Mouse (Mus musculus) midbrain, postnatal 0 days (tissue): ENCODE results near the gene Ccdc141. TPM values are rescaled to one million over a fixed set of nuclear protein-coding genes. Genes with fewer than 3 reads are reported as not detected.

Experiments used
- ATAC-seq: fragments of 200-750 bp; cut with Nextera tagmentation; 2 replicates; pipeline ENCODE4 v1.8.0; 2017; ENCODE audit warnings: moderate number of reproducible peaks, mild to moderate bottlenecking, moderate TSS enrichment, moderate library complexity; ENCODE audit not compliant: low FRiP score
- DNase-seq: peaks from one replicate; pipeline ENCODE4 v3.0.0-alpha.2; 2015; ENCODE audit warnings: low spot score
- H3K27ac ChIP-seq: fragments of 300-500 bp; sonication (generic); 2 replicates; pipeline ENCODE4 v1.5.1; 2014; ENCODE audit warnings: low read depth, mild to moderate bottlenecking, low read length, mixed read lengths
- H3K27me3 ChIP-seq: fragments of 300-500 bp; sonication (generic); 2 replicates; pipeline ENCODE4 v1.6.1; 2014; ENCODE audit warnings: low read length, control low read depth, mixed read lengths; ENCODE audit not compliant: insufficient read depth
- H3K36me3 ChIP-seq: fragments of 300-500 bp; sonication (generic); 2 replicates; pipeline ENCODE4 v1.6.1; 2014; ENCODE audit warnings: low read length, control low read depth, mixed read lengths; ENCODE audit not compliant: insufficient read depth
- H3K4me1 ChIP-seq: fragments of 300-500 bp; sonication (generic); 2 replicates; pipeline ENCODE4 v1.6.1; 2014; ENCODE audit warnings: mild to moderate bottlenecking, control low read depth, antibody characterized with exemption, low read length, mixed read lengths; ENCODE audit not compliant: insufficient read depth
- H3K4me2 ChIP-seq: fragments of 300-500 bp; sonication (generic); 2 replicates; pipeline ENCODE4 v1.6.1; 2014; ENCODE audit warnings: low read depth, mild to moderate bottlenecking, low read length, mixed read lengths; ENCODE audit not compliant: poor library complexity, severe bottlenecking
- H3K4me3 ChIP-seq: fragments of 300-500 bp; sonication (generic); 2 replicates; pipeline ENCODE4 v1.5.1; 2014; ENCODE audit warnings: low read depth, mild to moderate bottlenecking, low read length, moderate library complexity
- H3K9ac ChIP-seq: fragments of 300-500 bp; sonication (generic); replicated peaks from 2 replicates; pipeline ENCODE4 v1.6.1; 2014; ENCODE audit warnings: mild to moderate bottlenecking, low read length, moderate library complexity, mixed read lengths; ENCODE audit not compliant: poor library complexity, severe bottlenecking
- H3K9me3 ChIP-seq: fragments of 300-500 bp; sonication (generic); 2 replicates; pipeline ENCODE4 v1.6.1; 2016; ENCODE audit warnings: low read length, control low read depth
- CTCF ChIP-seq: IDR thresholded peaks from 2 replicates; pipeline ENCODE4 v1.5.1; 2016; ENCODE audit warnings: antibody characterized with exemption, mild to moderate bottlenecking
- WGBS: fragments of 180-500 bp; shearing (Covaris S2); extraction: QIAGEN DNeasy Blood & Tissue Kit; methylation state at CpG from one replicate; pipeline ENCODE4 v1.1.7; 2014; 5-methylcytosine and 5-hydroxymethylcytosine counted together
- polyA plus RNA-seq: library from polyadenylated mRNA; unstranded; fragments of >200 nt; fragmentation: Nextera tagmentation; extraction: Ambion mirVana; gene quantifications from 2 replicates; pipeline ENCODE4 v1.2.1, GENCODE M21; 2015
- total RNA-seq: library from RNA; depleted of rRNA; stranded (reverse); fragments of >200 nt; gene quantifications from 2 replicates; pipeline ENCODE4 v1.2.3, GENCODE M21; 2014

Ccdc141 gene
- total and polyA plus RNA-seq, 2 experiments from 2014 or later, result 7.1 to 7.9 TPM

- H3K27ac ChIP-seq, result no peak overlapping the region
- no peak overlapping the region for H3K4me3 ChIP-seq
- no peaks in the 10 kb centered on the region for H3K9me3 ChIP-seq
- 94% methylated on average over 4 of the region's 4 CpGs for WGBS
- H3K4me2 ChIP-seq, result no peak overlapping the region
- H3K36me3 ChIP-seq, result peaks cover 4% of the 10 kb centered on the region; the same call in 1 of the 2 replicates
- DNase-seq, result peak; percentile 19
- no peaks in the 10 kb centered on the region for H3K27me3 ChIP-seq
- ATAC-seq, result no peak
- H3K9ac ChIP-seq, result no peak overlapping the region
- H3K4me1 ChIP-seq, result no peaks in the 10 kb centered on the region
- TF ChIP-seq CTCF, result no peak
Observed at GRCm38 (mm10) chr2:77200379-77200778, 29.9 kb upstream of the Ccdc141 start.

GRCm38 (mm10) chr2:77198246-77198645 lies 27.8 kb upstream of the Ccdc141 start:
- no peak for ATAC-seq
- DNase-seq, result no peak
- H3K4me3 ChIP-seq, result no peak overlapping the region
- no peaks in the 10 kb centered on the region for H3K4me1 ChIP-seq
- TF ChIP-seq CTCF, result no peak
- H3K27ac ChIP-seq, result no peak overlapping the region
- no peaks in the 10 kb centered on the region for H3K27me3 ChIP-seq
- H3K4me2 ChIP-seq, result no peak overlapping the region
- H3K9me3 ChIP-seq, result no peaks in the 10 kb centered on the region
- WGBS, result 83% methylated on average over 5 of the region's 5 CpGs
- no peak overlapping the region for H3K9ac ChIP-seq
- H3K36me3 ChIP-seq, result peaks cover 19% of the 10 kb centered on the region

DNA sequence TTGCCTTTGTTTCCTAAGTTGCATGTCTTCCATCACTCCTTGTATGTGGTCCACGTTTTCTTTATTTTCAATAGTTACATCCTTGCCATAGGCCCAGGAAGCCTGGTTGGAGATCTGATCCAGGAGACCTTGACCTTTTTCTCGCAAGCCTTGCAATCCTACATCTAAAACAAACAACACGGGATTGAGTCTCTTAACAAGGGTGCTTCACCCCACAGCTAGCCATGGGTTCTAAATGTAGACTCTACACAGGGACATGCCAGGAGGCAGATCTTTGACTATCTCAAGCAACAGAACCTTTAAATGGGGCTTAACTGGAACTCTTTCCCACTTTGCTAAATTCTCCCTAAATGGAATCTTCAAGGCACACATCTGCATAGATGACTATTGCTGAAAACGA lies 26.4 kb upstream of the Ccdc141 start:
- Histone ChIP-seq H3K9me3 (no peaks in the 10 kb centered on the region), H3K4me1 (no peaks in the 10 kb centered on the region), H3K27ac (no peak overlapping the region), H3K4me2 (no peak overlapping the region), H3K36me3 (peaks cover 23% of the 10 kb centered on the region), H3K4me3 (no peak overlapping the region), H3K27me3 (no peaks in the 10 kb centered on the region), H3K9ac (no peak overlapping the region)
- WGBS, result 94% methylated on average over 4 of the region's 4 CpGs
- DNase-seq (no peak), ATAC-seq (no peak)
- no peak for TF ChIP-seq CTCF

DNA sequence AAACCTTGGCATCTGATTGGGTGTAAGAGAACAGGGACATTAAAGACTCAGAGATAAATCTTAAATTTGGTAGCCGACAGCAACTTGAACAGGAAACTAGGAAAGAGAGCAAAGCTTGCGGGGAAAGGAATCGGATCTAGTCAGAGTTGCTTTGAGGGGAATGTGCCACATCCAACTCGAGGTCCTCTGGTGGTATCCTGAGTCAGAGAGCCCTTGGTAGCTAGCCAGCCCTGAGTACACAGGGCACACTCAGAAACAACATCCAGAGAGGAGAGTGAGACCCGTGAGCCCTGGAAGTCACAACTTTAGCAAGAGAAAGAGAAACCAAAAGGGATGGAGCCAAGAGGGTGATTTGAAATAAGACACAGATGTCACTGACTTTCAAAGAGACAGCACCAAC lies 24.6 kb upstream of the Ccdc141 start:
- no peak for DNase-seq

DNA sequence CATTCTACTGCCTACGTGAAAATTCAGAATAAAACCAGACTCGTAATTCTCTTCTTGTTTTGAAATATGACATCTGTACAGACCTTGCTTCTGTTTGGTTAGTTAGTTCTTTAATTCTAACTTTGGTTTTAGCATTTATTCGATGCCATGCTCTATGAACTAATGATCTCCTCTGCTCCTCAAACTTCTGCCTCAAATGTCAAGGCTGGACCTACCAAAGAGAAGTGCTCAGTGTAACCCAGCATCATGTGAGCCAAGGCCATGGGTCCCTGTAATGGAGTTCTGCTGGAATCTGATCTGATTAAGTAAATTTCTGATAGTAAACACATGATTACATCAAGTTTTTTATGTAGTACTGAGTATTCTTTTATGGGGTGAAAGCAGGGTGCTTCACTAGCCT lies 21.4 kb upstream of the Ccdc141 start:
- no peaks in the 10 kb centered on the region for H3K4me1 ChIP-seq
- H3K9me3 ChIP-seq, result no peaks in the 10 kb centered on the region
- peaks cover 39% of the 10 kb centered on the region for H3K36me3 ChIP-seq
- H3K4me2 ChIP-seq, result no peak overlapping the region
- no peak for ATAC-seq
- H3K27ac ChIP-seq, result no peak overlapping the region
- H3K4me3 ChIP-seq, result no peak overlapping the region
- no peaks in the 10 kb centered on the region for H3K27me3 ChIP-seq
- DNase-seq, result no peak
- no peak for TF ChIP-seq CTCF
- H3K9ac ChIP-seq, result no peak overlapping the region
- WGBS, result 97% methylated on average over 3 of the region's 3 CpGs

More for the DNA sequence above, 24.6 kb upstream of the Ccdc141 start:
- TF ChIP-seq CTCF, result no peak
- no peak overlapping the region for H3K4me2 ChIP-seq
- no peak for ATAC-seq
- no peaks in the 10 kb centered on the region for H3K9me3 ChIP-seq
- no peaks in the 10 kb centered on the region for H3K27me3 ChIP-seq
- H3K27ac ChIP-seq, result no peak overlapping the region
- H3K4me1 ChIP-seq, result no peaks in the 10 kb centered on the region
- H3K4me3 ChIP-seq, result no peak overlapping the region
- H3K36me3 ChIP-seq, result peaks cover 26% of the 10 kb centered on the region
- WGBS, result 92% methylated on average over 5 of the region's 5 CpGs
- no peak overlapping the region for H3K9ac ChIP-seq

GRCm38 (mm10) chr2:77190891-77191290 lies 20.5 kb upstream of the Ccdc141 start:
- Histone ChIP-seq H3K27me3 (no peaks in the 10 kb centered on the region), H3K4me3 (no peak overlapping the region), H3K9me3 (no peaks in the 10 kb centered on the region), H3K4me2 (no peak overlapping the region), H3K9ac (no peak overlapping the region), H3K4me1 (no peaks in the 10 kb centered on the region), H3K36me3 (peaks cover 39% of the 10 kb centered on the region), H3K27ac (no peak overlapping the region)
- no peak for DNase-seq
- 95% methylated on average over 7 of the region's 7 CpGs for WGBS
- no peak for TF ChIP-seq CTCF
- no peak for ATAC-seq
